Mouse (Mus musculus) mouse trophoblast stem cell (cell line): Measurements from ENCODE around the gene Gm20517.
"Not testable (repeated sequence)": the region's sequence is repeated elsewhere in the genome, so short reads cannot be mapped to it uniquely, and the experiment has no call there.

Experiments used
- in situ Hi-C, 2 experiments: fragments of 300-500 bp; cut with MseI, MboI; formaldehyde crosslinking; loops; 2 replicates in 1 of 2; 3 replicates in 1 of 2; pipeline ENCODE4 v1.15.1; 2025

Gm20517 gene

DNA sequence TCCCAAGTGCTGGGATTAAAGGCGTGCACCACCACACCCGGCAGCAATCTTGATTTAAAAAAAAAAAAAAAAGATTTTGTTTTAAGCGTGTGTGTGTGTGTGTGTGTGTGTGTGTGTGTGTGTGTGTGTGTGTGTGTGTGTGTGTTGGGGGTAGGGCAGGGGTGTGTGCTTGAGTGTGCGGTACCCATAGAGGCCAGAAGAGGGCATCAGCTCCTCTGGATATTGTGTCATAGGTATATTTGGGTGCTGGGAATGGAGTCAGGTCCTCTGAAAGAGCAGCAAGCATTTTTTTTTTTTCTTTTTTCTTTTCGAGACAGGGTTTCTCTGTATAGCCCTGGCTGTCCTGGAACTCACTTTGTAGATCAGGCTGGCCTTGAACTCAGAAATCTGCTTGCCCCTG is 13.2 kb downstream of the Gm20517 start:
- in situ Hi-C loops: not testable (repeated sequence)

DNA sequence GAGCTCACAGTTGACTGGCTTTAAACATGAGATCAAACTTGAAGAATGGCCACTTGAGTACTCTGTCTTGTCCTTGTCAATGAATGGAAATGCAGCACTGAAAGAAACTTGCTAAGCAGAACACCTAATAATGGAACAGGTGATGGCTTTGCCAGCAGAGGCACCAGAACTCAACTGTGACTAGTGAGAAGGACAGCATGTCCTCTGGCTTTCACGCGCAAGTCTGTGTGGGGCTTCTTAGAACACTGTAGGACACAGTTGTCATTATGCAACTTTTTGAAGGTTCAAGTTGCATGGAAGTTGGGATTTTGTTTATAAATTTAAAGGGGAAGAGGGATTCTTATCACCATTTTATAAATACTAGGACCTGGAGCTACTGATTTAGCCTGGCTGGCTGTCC is 13.7 kb downstream of the Gm20517 start:
- in situ Hi-C loops: no loop called here

DNA sequence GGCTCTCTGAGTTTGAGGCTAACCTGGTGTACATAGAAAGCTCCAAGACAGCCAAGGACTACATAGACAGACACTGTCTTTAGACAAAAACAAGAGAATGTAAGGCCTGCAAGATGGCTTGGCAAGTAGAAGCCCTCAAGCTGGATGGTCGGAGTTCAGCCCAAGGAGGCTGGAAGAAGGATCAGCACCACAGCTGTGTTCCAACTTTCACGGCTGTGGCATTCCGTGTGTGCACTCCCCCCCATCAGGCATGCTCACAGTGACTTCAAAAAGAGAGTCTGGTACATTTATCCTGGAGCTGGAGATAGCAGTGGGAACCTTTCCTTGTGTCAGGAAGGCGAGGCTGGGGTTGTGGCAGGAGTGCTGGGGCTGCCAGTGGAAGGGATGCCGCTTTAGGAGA is 14.6 kb downstream of the Gm20517 start:
- in situ Hi-C loops: no loop called here

DNA sequence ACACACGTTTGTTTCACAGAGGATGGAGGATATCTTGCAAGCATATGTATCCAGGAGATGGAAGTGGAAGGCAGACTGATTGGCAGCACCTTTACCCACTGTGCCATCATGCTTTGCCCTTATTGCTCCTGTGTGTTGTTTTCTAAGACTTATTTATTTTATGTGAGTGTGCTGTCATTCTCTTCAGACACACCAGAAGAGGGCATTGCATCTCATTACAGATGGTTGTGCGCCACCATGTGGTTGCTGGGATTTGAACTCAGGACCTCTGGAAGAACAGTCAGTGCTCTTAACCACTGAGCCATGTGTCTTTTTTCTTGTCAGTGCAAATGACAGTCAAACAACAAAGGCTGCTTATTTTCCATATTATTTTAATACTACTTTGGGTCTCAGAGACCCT is 16.4 kb downstream of the Gm20517 start:
- in situ Hi-C loops: no loop called here

DNA sequence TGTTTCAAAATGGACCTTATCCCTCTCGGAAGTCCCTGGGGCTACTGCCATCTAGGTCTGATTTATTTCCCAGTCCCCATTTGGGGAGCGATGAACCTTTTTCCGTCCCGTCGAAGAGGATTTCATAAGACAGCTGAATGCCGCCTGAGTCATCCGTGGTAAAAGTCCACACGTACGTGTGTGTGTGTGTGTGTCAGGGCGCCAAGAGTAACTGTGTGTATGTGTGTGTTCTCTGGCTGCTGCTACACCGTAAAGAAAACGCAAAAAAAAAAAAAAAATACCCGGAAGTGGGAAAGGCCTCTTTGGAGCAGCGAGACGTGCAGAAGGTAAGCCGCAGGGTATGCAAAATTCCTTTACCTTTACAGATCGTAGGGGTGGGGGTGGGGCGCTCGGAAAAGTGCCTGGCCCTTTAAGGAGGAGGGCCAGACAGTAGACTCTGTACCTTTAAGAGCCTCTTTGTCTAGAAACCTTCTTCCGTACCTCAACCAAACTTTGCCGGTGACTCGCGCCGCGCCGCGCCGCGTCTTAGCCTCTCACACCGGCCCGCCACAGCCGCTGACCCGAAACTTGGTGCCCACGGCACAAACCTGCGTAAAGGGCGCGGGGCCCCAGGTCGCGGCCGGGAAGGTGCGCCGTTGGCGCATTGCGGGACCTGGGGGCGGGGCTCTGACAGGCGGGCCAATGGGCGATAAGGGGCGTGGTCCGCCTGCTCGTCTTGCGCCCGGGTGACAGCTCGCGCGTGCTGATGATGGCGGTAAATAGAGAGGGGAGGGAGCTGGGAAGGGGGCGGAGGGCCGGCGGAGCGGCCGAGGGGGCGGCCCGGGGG is 17.7 kb downstream of the Gm20517 start:
- in situ Hi-C loops: no loop called here

DNA sequence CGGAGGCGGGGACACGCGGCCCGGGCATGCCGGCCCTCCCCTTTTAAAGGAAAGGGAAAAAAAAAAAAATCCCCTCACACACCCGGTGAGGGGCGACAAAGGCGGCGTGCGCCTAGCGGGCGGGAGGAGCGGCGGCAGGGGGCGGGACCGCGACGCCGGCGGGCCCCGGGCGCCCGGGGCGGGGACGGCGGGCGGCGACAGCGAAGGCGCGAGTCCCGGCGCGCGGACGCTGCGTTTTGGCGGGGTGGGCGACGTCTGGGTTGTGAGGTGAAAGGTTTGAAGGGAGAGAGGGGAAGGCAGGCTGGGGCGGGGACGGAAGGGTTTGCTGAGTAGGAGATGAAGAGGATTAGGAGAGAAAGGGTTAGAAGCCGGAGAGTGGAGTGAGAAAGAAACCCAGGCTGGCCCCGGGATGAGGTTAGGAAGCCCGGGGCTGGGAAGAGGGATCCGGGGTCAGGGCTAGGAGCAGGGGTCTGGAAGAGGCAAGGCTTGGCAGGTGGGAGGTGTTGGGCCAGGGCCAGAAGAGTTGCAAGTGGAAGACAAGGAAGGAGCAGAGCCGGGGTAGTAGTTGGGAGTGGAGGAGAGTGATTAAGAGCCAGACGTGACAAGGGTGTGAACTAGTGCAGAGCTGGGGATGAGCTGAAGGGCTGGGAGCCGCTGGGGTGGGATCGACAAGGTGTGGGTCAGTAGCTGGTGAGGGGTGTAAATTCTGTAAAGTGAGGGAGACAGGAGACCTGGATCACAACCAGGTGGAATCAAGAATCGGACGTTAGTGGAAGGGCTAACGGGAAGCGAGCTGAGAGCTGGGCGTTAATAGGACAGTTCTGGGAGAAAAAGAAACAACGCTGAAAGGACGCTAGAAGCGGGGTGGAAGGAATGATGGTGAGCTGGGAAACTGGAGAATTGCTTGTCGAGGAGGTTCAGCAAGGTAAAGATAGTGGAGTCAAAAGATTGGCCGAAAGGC is 18.6 kb downstream of the Gm20517 start:
- in situ Hi-C loops: no loop called here

DNA sequence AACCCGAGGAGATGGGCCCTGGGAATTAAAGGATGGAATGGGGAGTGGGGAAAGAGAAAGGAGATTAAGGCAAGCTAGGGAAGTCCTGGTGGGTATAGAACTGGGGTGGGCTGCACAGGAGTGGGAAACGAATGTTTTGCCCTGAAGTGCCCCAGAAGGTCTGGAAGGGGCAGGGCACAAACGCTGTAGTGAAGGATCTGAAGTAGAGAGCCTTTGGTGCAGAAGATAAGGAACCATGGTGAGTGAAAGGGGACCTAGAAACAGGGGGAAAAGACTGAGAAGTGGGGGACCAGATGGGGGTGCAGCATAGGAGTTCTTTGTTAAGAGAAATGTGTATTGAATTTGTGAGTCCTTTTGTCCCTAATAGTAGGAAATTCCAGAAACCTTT is 19.3 kb downstream of the Gm20517 start, which contains the start of gene Usp49:
Usp49 (plus strand) TSS at position 13 of the 388 bp plus-strand sequence.
- in situ Hi-C loops: no loop called here

DNA sequence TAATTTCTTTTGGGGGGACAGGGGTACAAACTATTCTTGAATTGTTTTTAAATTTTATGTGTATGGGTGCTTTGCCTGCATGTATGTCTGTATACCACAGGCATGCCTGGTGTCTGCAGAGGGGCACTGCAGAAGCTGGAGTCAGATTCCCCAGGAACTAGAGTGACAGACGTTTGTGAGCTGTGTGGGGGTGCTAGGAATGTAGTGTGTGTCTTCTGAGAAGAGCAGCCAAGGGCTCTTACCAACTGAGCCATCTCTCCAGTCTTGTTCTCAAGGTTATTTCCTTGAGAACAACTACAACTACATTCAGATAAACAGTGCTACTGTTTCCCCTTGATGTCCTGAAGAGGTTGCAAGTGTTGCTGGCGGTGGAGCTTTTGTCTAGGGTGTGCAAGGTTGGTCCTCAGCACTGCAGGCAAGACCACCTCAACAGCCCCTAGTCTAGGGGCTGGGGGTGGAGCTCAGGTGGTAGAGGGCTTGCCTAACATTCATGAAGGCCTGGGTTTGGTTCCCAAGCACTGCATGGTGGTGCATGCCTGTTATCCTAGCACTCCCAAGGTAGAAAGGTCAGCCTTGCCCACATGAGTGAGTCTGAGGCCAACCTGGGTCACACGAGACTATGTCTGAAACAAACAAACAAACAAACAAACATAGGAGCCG is 20.9 kb downstream of the Gm20517 start:
- in situ Hi-C loops: no loop called here

DNA sequence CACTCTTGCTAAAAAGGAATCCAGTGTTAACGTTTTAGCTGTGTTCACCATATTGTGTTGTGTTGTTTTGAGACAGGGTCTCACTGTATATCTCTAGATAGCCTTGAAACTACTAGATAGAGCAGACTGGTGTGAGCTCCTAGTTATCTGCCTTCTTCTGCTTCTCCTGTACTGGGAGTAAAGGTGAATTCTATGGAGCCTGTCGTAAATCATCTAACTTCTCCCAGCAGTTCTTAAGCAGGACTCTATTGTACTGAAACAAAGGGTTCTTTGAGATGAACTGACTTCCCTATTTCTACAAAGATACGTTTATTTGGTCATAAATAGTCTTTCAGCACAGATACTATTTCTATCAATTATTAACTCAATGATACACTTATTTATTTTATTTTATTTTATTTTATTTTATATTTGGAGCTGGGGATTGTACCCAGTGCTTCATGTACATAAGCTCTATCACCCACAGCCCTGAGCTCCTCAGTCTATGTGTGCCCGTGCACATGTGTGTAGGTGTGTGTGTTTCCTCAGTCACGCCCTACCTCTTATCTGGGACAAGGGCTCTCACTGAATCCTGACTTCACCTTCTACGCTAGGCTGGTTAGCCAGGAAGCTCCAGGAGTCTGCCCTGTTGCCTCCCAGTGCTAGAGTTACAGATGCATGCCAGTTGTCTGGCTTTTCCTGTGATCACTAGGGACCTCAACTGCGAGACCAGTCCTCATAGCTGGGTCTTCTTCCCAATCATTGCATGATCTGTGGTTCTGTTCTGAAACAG is 22.8 kb downstream of the Gm20517 start:
- in situ Hi-C loops: no loop called here

DNA sequence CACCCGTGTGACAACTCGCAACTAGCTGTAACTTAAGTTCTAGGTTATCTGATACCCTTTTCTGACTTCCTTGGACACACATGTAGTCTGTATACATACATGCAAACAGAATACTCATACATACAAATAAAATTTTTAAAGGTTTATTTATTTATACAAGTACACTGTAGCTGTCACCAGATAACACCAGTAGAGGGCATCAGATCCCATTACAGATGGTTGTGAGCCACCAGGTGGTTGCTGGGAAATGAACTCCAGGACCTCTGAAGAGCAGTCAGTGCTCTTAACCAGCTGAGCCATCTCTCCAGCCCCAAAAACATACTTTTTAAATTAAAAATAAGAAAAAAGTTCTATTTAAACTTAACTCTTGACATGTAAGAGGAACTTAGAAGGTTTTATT is 31.6 kb downstream of the Gm20517 start:
- in situ Hi-C loops: loop anchor here in 1 of 2 experiments (5.0 kb wide), 1 partner anchor 34 kb away; no protein-coding TSS in a partner anchor

DNA sequence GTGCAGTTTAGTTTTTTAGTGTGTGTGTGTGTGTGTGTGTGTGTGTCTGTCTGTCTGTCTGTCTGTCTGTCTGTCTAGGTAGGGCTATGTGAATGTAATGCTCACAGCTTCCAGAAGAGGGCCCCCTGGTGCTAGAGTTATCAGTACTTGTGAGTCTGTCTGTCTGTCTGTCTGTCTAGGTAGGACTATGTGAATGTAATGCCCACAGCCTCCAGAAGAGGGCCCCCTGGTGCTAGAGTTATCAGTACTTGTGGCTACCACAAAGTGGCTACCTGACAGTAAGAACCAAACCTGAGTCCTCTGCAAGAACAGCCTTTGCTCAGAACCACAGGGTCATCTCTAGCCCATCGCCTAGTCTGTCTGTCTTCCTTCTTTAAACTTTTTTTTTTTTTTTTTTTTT is 35.3 kb downstream of the Gm20517 start:
- in situ Hi-C loops: no loop called here

DNA sequence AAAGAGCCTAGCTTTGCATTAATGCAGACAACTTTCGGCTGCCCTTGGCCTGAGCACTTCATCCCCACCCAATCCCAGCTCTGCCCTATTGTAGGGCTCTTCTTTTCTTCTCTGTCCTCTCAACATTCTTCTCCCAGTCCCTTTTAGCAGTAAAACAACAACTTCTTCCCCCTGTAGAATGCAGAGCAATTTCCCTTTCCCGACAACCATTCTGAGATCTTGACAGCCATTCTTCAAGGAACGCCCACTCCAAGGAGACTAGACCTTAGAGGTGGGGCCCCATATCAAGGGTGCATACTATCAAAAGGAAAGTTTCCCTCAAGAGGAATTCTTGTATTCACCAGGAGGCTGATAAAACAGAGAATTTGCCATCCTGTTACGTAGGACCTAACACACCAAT is 37.6 kb downstream of the Gm20517 start:
- in situ Hi-C loops: no loop called here

DNA sequence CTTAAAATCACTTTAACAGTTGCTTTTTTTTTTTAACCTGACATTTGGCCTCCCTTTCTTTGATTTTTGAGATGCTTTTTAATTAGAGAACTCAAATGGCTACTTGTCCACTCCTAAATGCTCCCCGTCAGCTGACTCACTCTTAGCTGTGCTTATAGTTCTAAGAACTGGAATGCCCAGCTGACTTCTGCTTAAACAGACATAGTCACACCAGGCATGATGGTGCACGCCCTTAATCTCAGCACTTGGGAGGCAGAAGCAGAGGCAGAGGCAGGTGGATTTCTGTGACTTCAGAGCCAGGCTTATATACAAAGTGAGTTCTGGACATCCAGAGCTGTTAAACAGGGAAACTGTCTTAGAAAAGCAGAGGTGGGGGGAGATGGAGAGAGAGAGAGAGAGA is 40.6 kb downstream of the Gm20517 start:
- in situ Hi-C loops: no loop called here

DNA sequence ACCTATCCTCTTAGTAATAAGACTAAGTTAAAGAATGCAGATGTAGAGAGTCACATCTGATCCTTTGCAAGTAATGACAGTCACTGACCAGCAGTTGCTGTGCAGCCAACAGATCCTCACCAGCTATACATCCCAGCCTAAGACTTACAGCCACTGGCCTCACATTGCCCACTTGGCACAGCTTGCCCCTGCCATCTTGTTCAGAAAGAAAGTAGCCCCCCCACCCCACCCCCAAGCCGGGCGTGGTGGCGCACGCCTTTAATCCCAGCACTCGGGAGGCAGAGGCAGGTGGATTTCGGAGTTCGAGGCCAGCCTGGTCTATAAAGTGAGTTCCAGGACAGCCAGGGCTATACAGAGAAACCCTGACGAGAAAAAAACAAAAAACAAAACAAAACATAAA is 43.0 kb downstream of the Gm20517 start:
- in situ Hi-C loops: not testable (repeated sequence)

DNA sequence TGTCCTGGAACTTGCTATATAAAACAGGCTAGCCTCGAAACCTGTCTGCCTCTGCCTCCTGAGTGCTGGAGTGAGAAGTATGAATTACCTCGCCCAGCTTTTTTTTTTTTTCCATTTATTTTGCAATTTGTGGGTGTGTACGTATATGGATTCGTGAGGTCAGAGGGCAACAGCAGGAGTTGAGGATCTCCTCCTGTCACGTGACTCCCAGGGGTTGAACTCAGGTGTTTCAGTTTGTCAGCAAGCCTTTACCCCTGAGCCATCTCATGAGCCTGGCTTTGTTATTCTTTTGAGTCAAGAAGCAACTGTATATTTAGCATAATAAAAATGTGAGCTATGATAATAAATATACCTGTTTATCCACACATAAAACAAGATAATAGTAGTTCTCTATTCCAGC is 44.3 kb downstream of the Gm20517 start:
- in situ Hi-C loops: no loop called here

DNA sequence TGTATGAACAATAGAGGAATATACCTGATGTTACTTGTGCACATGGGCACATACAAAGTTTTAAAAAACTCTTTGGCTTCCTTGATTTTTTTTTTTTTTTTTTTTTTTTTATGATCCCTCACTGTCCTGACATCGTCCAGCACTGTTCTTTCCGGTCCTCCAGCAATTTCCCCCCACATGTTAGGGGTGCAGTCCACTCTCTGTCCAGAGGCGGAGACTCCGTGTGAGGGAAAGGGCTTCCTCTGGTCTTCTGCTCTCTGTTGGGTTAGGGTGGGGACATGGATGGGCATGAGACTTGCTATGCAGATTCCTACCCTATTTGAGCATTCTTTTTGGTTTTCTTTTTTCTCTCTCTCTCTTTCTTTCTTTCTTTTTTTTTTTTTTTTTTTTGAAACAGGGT is 46.5 kb downstream of the Gm20517 start:
- in situ Hi-C loops: no loop called here

DNA sequence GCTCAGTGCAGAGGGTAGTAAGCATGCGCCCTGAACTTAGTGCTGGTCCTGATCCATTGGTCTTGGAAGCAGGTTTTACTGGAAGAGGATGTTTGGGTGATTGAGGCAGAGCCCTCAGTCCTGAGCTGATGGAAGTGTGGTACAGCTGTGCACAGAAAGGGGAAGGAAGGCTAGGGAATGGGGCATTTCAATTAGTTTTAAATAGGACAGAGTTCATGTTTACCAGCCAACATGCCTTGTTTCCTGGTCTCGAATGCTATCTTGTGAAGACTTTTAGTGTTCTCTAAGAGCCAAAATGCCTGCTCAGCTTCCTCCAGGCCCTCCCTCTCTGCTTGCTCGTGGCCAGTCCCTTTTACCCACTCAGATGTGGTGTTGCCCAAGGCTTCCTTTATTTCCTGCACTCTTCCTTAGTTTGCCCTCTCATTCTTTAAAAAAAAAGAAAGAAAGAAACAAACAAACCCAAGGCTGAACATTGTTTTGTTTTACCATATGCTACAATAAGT is 47.4 kb downstream of the Gm20517 start:
- in situ Hi-C loops: no loop called here

DNA sequence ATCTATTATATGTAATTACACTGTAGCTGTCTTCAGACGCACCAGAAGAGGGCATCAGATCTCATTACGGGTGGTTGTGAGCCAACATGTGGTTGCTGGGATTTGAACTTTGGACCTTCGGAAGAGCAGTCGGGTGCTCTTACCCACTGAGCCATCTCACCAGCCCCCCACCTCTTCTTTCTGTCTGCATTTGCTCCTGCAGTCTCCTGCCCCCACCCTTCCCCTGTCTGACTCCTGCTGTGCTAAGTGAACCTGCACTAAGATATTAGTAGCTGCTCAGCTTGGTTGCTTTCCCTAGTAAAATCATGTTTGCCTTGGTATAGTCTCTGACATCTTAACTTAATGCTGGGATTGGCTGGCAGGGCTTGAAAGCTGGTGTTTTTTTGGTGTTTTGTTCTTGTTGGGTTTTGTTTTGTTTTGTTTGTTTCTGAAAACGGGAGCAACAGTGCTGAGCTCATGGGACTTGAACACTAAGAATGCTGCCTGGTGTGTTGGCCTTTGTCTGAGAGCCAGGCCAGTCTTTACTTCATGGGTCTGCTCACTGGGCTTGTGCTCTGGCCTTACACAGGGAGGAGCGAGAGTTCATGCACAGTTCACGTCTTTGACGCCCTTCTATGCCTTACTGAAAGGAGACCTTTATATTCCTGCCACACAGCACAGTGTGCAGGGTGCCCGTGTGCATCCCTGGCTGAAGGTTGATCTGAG is 51.8 kb downstream of the Gm20517 start:
- in situ Hi-C loops: no loop called here

DNA sequence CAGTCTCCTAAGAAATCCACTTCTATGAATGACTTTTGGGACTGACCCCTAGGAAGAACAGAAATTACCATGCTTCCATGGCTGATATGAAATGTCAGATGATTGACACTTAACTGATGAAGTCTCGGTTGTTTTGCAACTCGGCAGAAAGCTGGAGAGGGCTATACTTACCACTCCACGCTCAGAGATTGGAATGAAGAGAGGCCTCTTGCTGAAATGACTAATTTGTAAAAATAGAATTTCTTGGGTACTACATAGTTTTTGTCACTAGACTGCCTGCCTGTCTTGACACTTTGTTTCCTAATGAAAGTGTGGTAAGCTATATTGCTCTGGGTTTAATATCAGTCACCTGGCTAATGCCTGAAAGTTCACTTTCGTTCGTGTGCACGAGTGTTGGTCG is 53.1 kb downstream of the Gm20517 start:
- in situ Hi-C loops: no loop called here

DNA sequence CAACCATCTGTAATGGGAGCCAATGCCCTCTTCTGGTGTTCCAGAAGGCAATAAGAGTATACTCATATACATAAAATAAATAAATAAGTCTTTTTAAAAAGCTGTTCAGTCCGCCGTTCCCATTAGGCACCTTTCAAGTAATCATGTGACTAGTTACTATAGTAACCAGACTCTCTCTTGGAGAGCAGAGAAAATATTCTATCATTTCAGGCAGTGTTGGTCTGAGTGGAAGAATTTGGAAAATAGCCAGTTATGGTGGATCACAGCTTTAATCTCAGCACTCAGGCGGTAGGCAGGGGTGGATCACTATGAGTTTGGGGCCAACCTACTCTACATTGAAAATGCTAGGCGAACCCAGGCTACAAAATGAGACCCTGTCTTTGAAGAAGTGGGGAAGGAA is 57.8 kb downstream of the Gm20517 start:
- in situ Hi-C loops: no loop called here

DNA sequence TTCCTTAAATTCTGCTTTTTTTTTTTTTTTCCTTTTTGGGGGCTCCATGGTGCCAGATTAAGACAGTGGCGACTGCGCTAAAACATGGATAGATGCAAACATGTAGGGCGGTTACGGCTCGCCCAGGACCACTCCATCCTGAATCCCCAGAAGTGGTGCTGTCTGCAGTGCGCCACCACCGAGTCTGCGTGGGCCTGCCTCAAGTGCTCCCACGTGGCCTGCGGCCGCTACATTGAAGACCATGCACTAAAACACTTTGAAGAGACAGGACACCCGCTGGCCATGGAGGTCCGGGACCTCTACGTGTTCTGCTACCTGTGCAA is 60.6 kb downstream of the Gm20517 start:
- in situ Hi-C loops: no loop called here
